Mouse (Mus musculus) ES-E14 (cell line): Measurements from ENCODE around the gene Dpm1. TPM values are rescaled to one million over a fixed set of nuclear protein-coding genes. Genes with fewer than 3 reads are reported as not detected.
A peak's percentile ranks its signal among the peaks of the same experiment; 100 is the strongest.

Experiments used
- DNase-seq: peaks from one replicate; pipeline ENCODE4 v3.0.0-alpha.2; 2013; ENCODE audit warnings: low read depth, low spot score
- H3K27ac ChIP-seq: 2 replicates; pipeline ENCODE4 v1.5.1; 2012; ENCODE audit warnings: low read depth, mild to moderate bottlenecking, low read length, moderate library complexity, mixed read lengths; ENCODE audit not compliant: poor library complexity, insufficient read depth, severe bottlenecking
- H3K36me3 ChIP-seq: 2 replicates; pipeline ENCODE4 v1.6.1; 2012; ENCODE audit warnings: mild to moderate bottlenecking, low read length, moderate library complexity, mixed read lengths; ENCODE audit not compliant: control insufficient read depth, poor library complexity, insufficient read depth, severe bottlenecking
- H3K4me1 ChIP-seq, 2 experiments: fragments of 150-350 bp in 1 of 2; sonication (generic) in 1 of 2; 2 replicates each; pipeline ENCODE4 v1.6.1; 2012; ENCODE audit warnings: low read length in 2 of 2, mild to moderate bottlenecking in 1 of 2, mixed read lengths in 1 of 2; ENCODE audit not compliant: control insufficient read depth in 2 of 2, insufficient read depth in 2 of 2, poor library complexity in 1 of 2
- H3K4me3 ChIP-seq, 2 experiments: fragments of 150-350 bp in 1 of 2; sonication (generic) in 1 of 2; 2 replicates each; pipeline ENCODE4 v1.5.1; 2012; ENCODE audit warnings: low read length in 2 of 2, low read depth in 1 of 2, mild to moderate bottlenecking in 1 of 2, mixed read lengths in 1 of 2; ENCODE audit not compliant: insufficient read depth in 1 of 2, poor library complexity in 1 of 2, severe bottlenecking in 1 of 2
- H3K9ac ChIP-seq: 2 replicates; pipeline ENCODE4 v1.6.1; 2012; ENCODE audit warnings: low read depth, mild to moderate bottlenecking, low read length, mixed read lengths; ENCODE audit not compliant: poor library complexity, insufficient read depth, severe bottlenecking
- H3K9me3 ChIP-seq: fragments of 150-350 bp; sonication (generic); 2 replicates; pipeline ENCODE4 v1.6.1; 2012; ENCODE audit warnings: low read depth, mild to moderate bottlenecking, low read length; ENCODE audit not compliant: control insufficient read depth, insufficient read depth
- CHD2 ChIP-seq: IDR thresholded peaks from 2 replicates; pipeline ENCODE4 v1.6.1; 2014; ENCODE audit warnings: mild to moderate bottlenecking, low read depth, low read length, inconsistent platforms
- HCFC1 ChIP-seq: IDR thresholded peaks from 2 replicates; pipeline ENCODE4 v1.6.1; 2012; ENCODE audit warnings: low read length, inconsistent platforms, borderline replicate concordance; ENCODE audit not compliant: insufficient read depth
- MAFK ChIP-seq: IDR thresholded peaks from 2 replicates; pipeline ENCODE4 v1.6.1; 2014; ENCODE audit warnings: mild to moderate bottlenecking, low read depth, low read length, inconsistent platforms; ENCODE audit not compliant: insufficient read depth
- ZC3H11A ChIP-seq: IDR thresholded peaks from 2 replicates; pipeline ENCODE4 v1.6.1; 2012; ENCODE audit warnings: low read depth, mild to moderate bottlenecking, inconsistent platforms, low read length, borderline replicate concordance
- ZNF384 ChIP-seq: IDR thresholded peaks from 2 replicates; pipeline ENCODE4 v1.6.1; 2012; ENCODE audit warnings: low read depth, low read length, inconsistent platforms
- in situ Hi-C, 2 experiments: fragments of 600-800 bp; cut with MboI; formaldehyde crosslinking; loops; one replicate each; pipeline ENCODE4 v1.15.1; 2025; ENCODE audit warnings: low sequenced_read_pairs in 2 of 2, inconsistent platforms in 1 of 2; ENCODE audit not compliant: unreplicated experiment in 2 of 2
- total RNA-seq: library from RNA; depleted of rRNA; stranded (reverse); fragments of 300-350 nt; gene quantifications from 2 replicates; pipeline ENCODE4 v1.2.3, GENCODE M21; 2012

Dpm1 gene
- total RNA-seq, 1 experiment, result 47.3 TPM

DNA sequence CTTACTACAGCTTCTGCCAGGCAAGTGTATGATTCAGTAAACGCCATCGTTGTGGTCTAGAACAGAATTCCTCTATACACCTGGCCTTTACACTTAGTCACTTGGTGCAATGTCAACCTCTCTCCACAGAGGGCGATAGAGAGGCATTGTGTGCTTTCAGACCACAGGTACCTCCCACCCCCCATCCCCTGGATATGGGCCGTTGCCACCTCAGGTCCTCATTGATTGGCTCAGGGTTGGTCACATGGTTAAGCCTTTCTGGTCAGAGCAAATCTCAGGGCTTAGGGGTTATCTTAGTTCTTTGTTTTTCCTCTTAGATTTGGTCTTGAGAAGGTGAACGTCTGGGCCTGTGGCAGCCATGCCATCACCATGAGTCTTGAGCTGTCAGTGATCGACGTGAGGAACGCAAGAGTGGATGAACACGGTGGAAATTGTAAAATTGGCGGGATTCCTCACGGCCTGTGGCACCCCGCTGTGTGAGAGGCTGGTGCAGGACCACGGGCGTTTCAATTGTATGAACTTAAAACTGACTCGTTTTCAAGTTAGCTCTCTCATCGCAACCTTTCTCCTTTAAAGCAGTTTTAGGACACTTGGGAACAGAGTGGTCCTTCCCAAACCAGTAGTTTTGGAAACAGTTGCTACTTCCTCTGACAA lies 22.4 kb upstream of the Dpm1 start:
- H3K9me3 ChIP-seq, result no peaks in the 10 kb centered on the region
- H3K27ac ChIP-seq, result no peak overlapping the region
- peak overlapping the region; percentile 77; the same call in 1 of the 2 replicates for H3K9ac ChIP-seq
- DNase-seq, result peak; percentile 98
- TF ChIP-seq ZC3H11A (0 out of 2 replicates have a peak, but pooled peaks have one; percentile 12), CHD2 (no peak), ZNF384 (peak; percentile 15; the same call in 1 of the 2 replicates)
- H3K36me3 ChIP-seq, result no peaks in the 10 kb centered on the region
- peaks cover 0 to 7% of the 10 kb centered on the region in 2 experiments; a peak in 2 of 4 replicates for H3K4me1 ChIP-seq
- peak overlapping the region; percentile 49 to 60 for H3K4me3 ChIP-seq
- in situ Hi-C loops, result loop anchor here in 1 of 2 experiments (10.0 to 25.0 kb wide), 3 partner anchors 192 to 635 kb away; no protein-coding TSS in a partner anchor

- in situ Hi-C loops, result loop anchor here in 1 of 2 experiments (10.0 to 25.0 kb wide), 3 partner anchors 195 to 637 kb away; no protein-coding TSS in a partner anchor
- TF ChIP-seq ZNF384, result peak; percentile 62
- no peak for TF ChIP-seq HCFC1
- TF ChIP-seq ZC3H11A, result peak; percentile 95
- TF ChIP-seq CHD2, result no peak
- no peak for TF ChIP-seq MAFK
- Histone ChIP-seq H3K27ac (no peak overlapping the region), H3K9ac (no peak overlapping the region), H3K4me1 (peaks cover 0 to 7% of the 10 kb centered on the region in 2 experiments; a peak in 2 of 4 replicates), H3K4me3 (no peak overlapping the region), H3K9me3 (no peaks in the 10 kb centered on the region), H3K36me3 (no peaks in the 10 kb centered on the region)
- peak; percentile 94 for DNase-seq
Observed at GRCm38 (mm10) chr2:168250270-168250669, 19.9 kb upstream of the Dpm1 start.

GRCm38 (mm10) chr2:168248856-168249245 lies 18.5 kb upstream of the Dpm1 start:
- no peak overlapping the region for H3K4me3 ChIP-seq
- no peaks in the 10 kb centered on the region for H3K9me3 ChIP-seq
- H3K27ac ChIP-seq, result no peak overlapping the region
- in situ Hi-C loops, result no loop called here
- DNase-seq, result peak; percentile 60
- H3K9ac ChIP-seq, result no peak overlapping the region
- 0 out of 2 replicates have a peak, but pooled peaks have one; percentile 26 for TF ChIP-seq ZC3H11A
- TF ChIP-seq MAFK, result no peak
- TF ChIP-seq ZNF384, result peak; percentile 78
- H3K4me1 ChIP-seq, result peaks cover 0 to 3% of the 10 kb centered on the region in 2 experiments; a peak in 2 of 4 replicates
- no peaks in the 10 kb centered on the region for H3K36me3 ChIP-seq

DNA sequence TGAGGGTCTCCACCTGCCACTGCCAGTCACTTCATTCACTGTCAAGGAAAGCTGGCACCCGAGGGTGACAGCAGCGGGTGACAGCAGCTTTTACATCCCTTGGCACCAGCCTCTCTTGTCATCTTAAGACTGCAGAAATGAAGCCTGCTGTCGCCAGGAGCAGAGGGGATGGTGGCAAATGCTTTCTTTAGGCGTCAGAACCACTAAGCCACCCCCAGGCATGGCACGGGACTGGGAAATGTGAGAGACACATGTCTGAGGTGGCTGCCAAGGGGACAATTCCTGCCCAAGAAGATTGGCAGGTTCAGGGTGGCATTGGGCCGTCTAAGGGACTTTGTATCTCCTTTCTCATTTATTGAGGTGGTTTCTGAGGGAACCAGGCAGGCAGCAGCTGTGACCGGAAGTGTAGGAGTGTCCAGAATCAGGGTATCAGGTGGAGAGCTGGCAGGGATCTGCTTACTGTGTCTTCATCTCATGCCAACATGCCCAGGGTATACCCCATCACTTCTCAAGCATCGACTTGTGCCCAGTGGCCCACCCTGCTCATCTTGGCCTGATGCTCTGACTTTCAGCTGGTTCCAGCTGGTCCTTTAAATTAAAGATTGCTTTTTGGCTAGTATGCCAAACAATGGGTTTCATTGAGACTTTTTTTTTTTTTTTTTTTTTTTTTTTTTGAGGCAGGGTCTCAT lies 17.9 kb upstream of the Dpm1 start:
- Histone ChIP-seq H3K9me3 (no peaks in the 10 kb centered on the region), H3K4me1 (peaks cover 0 to under 1% of the 10 kb centered on the region in 2 experiments; a peak in 1 of 4 replicates), H3K4me3 (no peak overlapping the region), H3K36me3 (no peaks in the 10 kb centered on the region), H3K27ac (no peak overlapping the region), H3K9ac (no peak overlapping the region)
- in situ Hi-C loops, result no loop called here
- DNase-seq, result no peak
- TF ChIP-seq ZC3H11A (no peak), CHD2 (no peak)

DNA sequence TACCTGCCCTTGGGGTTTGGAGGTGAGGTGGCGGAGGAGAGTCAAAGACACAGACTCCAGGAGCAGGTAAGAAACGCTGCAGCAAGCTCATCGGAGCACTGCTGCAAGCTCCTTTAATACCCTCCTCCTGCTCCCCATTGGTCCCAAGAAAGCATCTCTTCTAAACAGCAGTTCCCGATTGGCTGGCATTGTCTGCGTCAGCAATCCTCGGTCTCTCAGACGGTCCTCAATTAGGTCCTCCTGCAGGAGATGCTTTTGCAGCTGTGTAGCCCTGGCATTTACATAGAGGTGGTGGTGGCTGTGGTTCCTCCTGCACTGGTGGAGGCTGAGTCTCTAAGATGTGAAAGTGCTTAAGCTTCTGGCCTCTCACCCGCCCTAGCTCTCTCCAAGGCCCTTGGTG lies 15.2 kb upstream of the Dpm1 start:
- no peak overlapping the region for H3K9ac ChIP-seq
- H3K27ac ChIP-seq, result no peak overlapping the region

More for the DNA sequence above, 15.2 kb upstream of the Dpm1 start:
- DNase-seq, result no peak
- no peaks in the 10 kb centered on the region for H3K36me3 ChIP-seq
- no peak for TF ChIP-seq ZNF384
- TF ChIP-seq ZC3H11A, result no peak
- no peak for TF ChIP-seq CHD2
- no peak for TF ChIP-seq MAFK
- TF ChIP-seq HCFC1, result no peak
- no peaks in the 10 kb centered on the region for H3K9me3 ChIP-seq
- in situ Hi-C loops, result no loop called here
- no peak overlapping the region for H3K4me3 ChIP-seq
- no peaks in the 10 kb centered on the region for H3K4me1 ChIP-seq
